Mouse (Mus musculus) heart, adult 2 months (tissue): Measurements from ENCODE around the gene Psmd9. TPM values are rescaled to one million over a fixed set of nuclear protein-coding genes. Genes with fewer than 3 reads are reported as not detected.

Source experiments
- DNase-seq, 2 experiments: peaks; one replicate each; pipeline ENCODE4 v3.0.0; 2021
- H3K27ac ChIP-seq: fragments of 200-600 bp; 2 replicates; pipeline ENCODE4 v1.8.1; 2022
- H3K27me3 ChIP-seq: fragments of 200-500 bp; 2 replicates; pipeline ENCODE4 v1.6.1; 2012; ENCODE audit warnings: mild to moderate bottlenecking, low read length, inconsistent platforms, mixed read lengths; ENCODE audit not compliant: control insufficient read depth, insufficient read depth
- H3K36me3 ChIP-seq: fragments of 200-500 bp; 2 replicates; pipeline ENCODE4 v1.6.1; 2012; ENCODE audit warnings: low read length, inconsistent platforms; ENCODE audit not compliant: control insufficient read depth, insufficient read depth
- H3K4me1 ChIP-seq: fragments of 200-500 bp; 2 replicates; pipeline ENCODE4 v1.6.1; 2011; ENCODE audit warnings: low read length; ENCODE audit not compliant: control insufficient read depth, insufficient read depth
- H3K4me3 ChIP-seq: fragments of 200-600 bp; 2 replicates; pipeline ENCODE4 v1.8.1; 2022
- H3K79me2 ChIP-seq: fragments of 200-500 bp; replicated peaks from 2 replicates; pipeline ENCODE4 v1.6.1; 2012; ENCODE audit warnings: mild to moderate bottlenecking, inconsistent platforms, low read length, moderate library complexity, mixed read lengths; ENCODE audit not compliant: control insufficient read depth, insufficient read depth
- H3K9ac ChIP-seq: fragments of 200-500 bp; 2 replicates; pipeline ENCODE4 v1.6.1; 2012; ENCODE audit warnings: low read depth, mild to moderate bottlenecking, control low read depth, inconsistent platforms, low read length, mixed read lengths
- CTCF ChIP-seq: fragments of 200-600 bp; IDR thresholded peaks from 2 replicates; pipeline ENCODE4 v1.8.1; 2022; ENCODE audit warnings: antibody characterized with exemption, mild to moderate bottlenecking, moderate library complexity
- EP300 ChIP-seq: fragments of 200-500 bp; IDR thresholded peaks from 2 replicates; pipeline ENCODE4 v1.6.1; 2011; ENCODE audit warnings: low read depth, low read length, control low read depth; ENCODE audit not compliant: insufficient read depth
- POLR2A ChIP-seq: fragments of 200-500 bp; IDR thresholded peaks from 2 replicates; pipeline ENCODE4 v1.6.1; 2011; ENCODE audit warnings: mild to moderate bottlenecking, low read depth, low read length, control low read depth; ENCODE audit not compliant: insufficient read depth
- WGBS: fragments of 180-500 bp; shearing (Covaris S2); methylation state at CpG from one replicate; pipeline ENCODE4 v1.1.7; 2018; 5-methylcytosine and 5-hydroxymethylcytosine counted together
- intact Hi-C: fragments of 180-260 bp; cut with DNase I; formaldehyde crosslinking; loops from one replicate; pipeline ENCODE4 v1.15.1; 2025
- polyA plus RNA-seq: library from polyadenylated mRNA; depleted of rRNA; stranded (reverse); fragments of >200 nt; gene quantifications from 2 replicates; pipeline ENCODE4 v1.2.3, GENCODE M21; 2012
- total RNA-seq, 2 experiments: library from RNA; stranded (reverse); gene quantifications; 2 replicates each; pipeline ENCODE4 v1.2.3; 2021

Psmd9 gene
- total and polyA plus RNA-seq, 3 experiments, result 13.3 to 16.4 (median 14.8) TPM

- WGBS, result 42% methylated on average over 6 of the region's 6 CpGs
- no peaks in the 10 kb centered on the region for H3K27me3 ChIP-seq
- intact Hi-C loops, result no loop called here
- H3K36me3 ChIP-seq, result no peaks in the 10 kb centered on the region
- H3K4me3 ChIP-seq, result no peak overlapping the region
- no peak for DNase-seq
- H3K9ac ChIP-seq, result no peak overlapping the region
- no peaks in the 10 kb centered on the region for H3K79me2 ChIP-seq
- no peaks in the 10 kb centered on the region for H3K4me1 ChIP-seq
- H3K27ac ChIP-seq, result no peak overlapping the region
- TF ChIP-seq POLR2A, result no peak
- TF ChIP-seq EP300, result no peak
- no peak for TF ChIP-seq CTCF
Observed at GRCm38 (mm10) chr5:123191427-123191826, 22.2 kb downstream of the Psmd9 start.

GRCm38 (mm10) chr5:123192606-123193150 lies 23.5 kb downstream of the Psmd9 start:
- Histone ChIP-seq H3K9ac (no peak overlapping the region), H3K27ac (no peak overlapping the region), H3K27me3 (no peaks in the 10 kb centered on the region), H3K4me3 (no peak overlapping the region), H3K36me3 (no peaks in the 10 kb centered on the region), H3K4me1 (no peaks in the 10 kb centered on the region), H3K79me2 (no peaks in the 10 kb centered on the region)
- intact Hi-C loops, result no loop called here
- TF ChIP-seq CTCF, result no peak
- no peak for TF ChIP-seq POLR2A
- no peak for TF ChIP-seq EP300
- no peak for DNase-seq
- 57% methylated on average over 9 of the region's 9 CpGs for WGBS

GRCm38 (mm10) chr5:123193436-123193835 lies 24.2 kb downstream of the Psmd9 start:
- H3K4me1 ChIP-seq, result no peaks in the 10 kb centered on the region
- no peak for DNase-seq
- H3K79me2 ChIP-seq, result no peaks in the 10 kb centered on the region
- 72% methylated on average over 5 of the region's 5 CpGs for WGBS
- H3K9ac ChIP-seq, result no peak overlapping the region
- no peaks in the 10 kb centered on the region for H3K36me3 ChIP-seq
- intact Hi-C loops, result no loop called here
- no peak for TF ChIP-seq EP300
- no peak for TF ChIP-seq POLR2A
- no peak for TF ChIP-seq CTCF
- no peak overlapping the region for H3K4me3 ChIP-seq
- H3K27me3 ChIP-seq, result no peaks in the 10 kb centered on the region
- no peak overlapping the region for H3K27ac ChIP-seq

GRCm38 (mm10) chr5:123194856-123195255 lies 25.6 kb downstream of the Psmd9 start:
- no peak for DNase-seq
- no peak overlapping the region for H3K9ac ChIP-seq
- no peaks in the 10 kb centered on the region for H3K27me3 ChIP-seq
- no peak overlapping the region for H3K4me3 ChIP-seq
- intact Hi-C loops, result no loop called here
- H3K4me1 ChIP-seq, result no peaks in the 10 kb centered on the region
- no peak overlapping the region for H3K27ac ChIP-seq
- H3K79me2 ChIP-seq, result no peaks in the 10 kb centered on the region
- 82% methylated on average over 6 of the region's 6 CpGs for WGBS
- TF ChIP-seq EP300, result no peak
- TF ChIP-seq CTCF, result no peak
- TF ChIP-seq POLR2A, result no peak
- no peaks in the 10 kb centered on the region for H3K36me3 ChIP-seq

- H3K79me2 ChIP-seq, result no peaks in the 10 kb centered on the region
- H3K4me1 ChIP-seq, result no peaks in the 10 kb centered on the region
- WGBS, result 83% methylated on average over 16 of the region's 16 CpGs
- DNase-seq, result no peak
- intact Hi-C loops, result no loop called here
- no peaks in the 10 kb centered on the region for H3K27me3 ChIP-seq
- no peak overlapping the region for H3K4me3 ChIP-seq
- H3K36me3 ChIP-seq, result no peaks in the 10 kb centered on the region
- no peak overlapping the region for H3K9ac ChIP-seq
- H3K27ac ChIP-seq, result no peak overlapping the region
- TF ChIP-seq CTCF (no peak), POLR2A (no peak), EP300 (no peak)
Observed at GRCm38 (mm10) chr5:123195500-123196000, 26.3 kb downstream of the Psmd9 start.

GRCm38 (mm10) chr5:123196746-123197145 lies 27.5 kb downstream of the Psmd9 start:
- no peak overlapping the region for H3K9ac ChIP-seq
- WGBS, result 73% methylated on average over 4 of the region's 4 CpGs
- DNase-seq, result no peak
- no peaks in the 10 kb centered on the region for H3K4me1 ChIP-seq
- no peak overlapping the region for H3K4me3 ChIP-seq
- H3K36me3 ChIP-seq, result no peaks in the 10 kb centered on the region
- H3K27ac ChIP-seq, result no peak overlapping the region
- H3K79me2 ChIP-seq, result no peaks in the 10 kb centered on the region
- intact Hi-C loops, result no loop called here
- TF ChIP-seq EP300 (no peak), CTCF (no peak), POLR2A (no peak)
- H3K27me3 ChIP-seq, result no peaks in the 10 kb centered on the region
